Mouse (Mus musculus): Measurements from ENCODE around the gene Oxsr1. TPM values are rescaled to one million over a fixed set of nuclear protein-coding genes. Genes with fewer than 3 reads are reported as not detected.
"Not testable (repeated sequence)": the region's sequence is repeated elsewhere in the genome, so short reads cannot be mapped to it uniquely, and the experiment has no call there.

Gene Oxsr1
- polyA plus RNA-seq, 1 experiment from 2014 or later, result 11.9 TPM

GRCm38 (mm10) chr9:119305863-119306262, 16.4 kb downstream of the Oxsr1 start:
- no peak for ATAC-seq (ENCODE audit: low FRiP score, low read depth)
- H3K27ac ChIP-seq, result no peak overlapping the region
- WGBS, result 91% methylated on average over 7 of the region's 7 CpGs

GRCm38 (mm10) chr9:119298563-119298962, 23.7 kb downstream of the Oxsr1 start:
- 86% methylated on average over 3 of the region's 3 CpGs for WGBS
- Histone ChIP-seq H3K36me3 (peaks cover 26% of the 10 kb centered on the region), H3K27me3 (no peaks in the 10 kb centered on the region), H3K4me3 (no peak overlapping the region), H3K27ac (no peak overlapping the region), H3K4me2 (replicated peaks) (no peak overlapping the region), H3K9ac (no peak overlapping the region), H3K9me3 (no peaks in the 10 kb centered on the region), H3K4me1 (no peaks in the 10 kb centered on the region)
- no peak for ATAC-seq (ENCODE audit: low FRiP score, low read depth)

More at GRCm38 (mm10) chr9:119305863-119306262, 16.4 kb downstream of the Oxsr1 start:
- Histone ChIP-seq H3K9me3 (no peaks in the 10 kb centered on the region), H3K9ac (no peak overlapping the region), H3K4me3 (no peak overlapping the region), H3K4me1 (no peaks in the 10 kb centered on the region), H3K4me2 (replicated peaks) (no peak overlapping the region), H3K27me3 (no peaks in the 10 kb centered on the region), H3K36me3 (peaks cover 22% of the 10 kb centered on the region)

- H3K9ac ChIP-seq, result no peak overlapping the region
- no peak overlapping the region for H3K4me3 ChIP-seq
- no peaks in the 10 kb centered on the region for H3K9me3 ChIP-seq
- no peak overlapping the region for H3K4me2 ChIP-seq (replicated peaks)
- H3K36me3 ChIP-seq, result peaks cover 25% of the 10 kb centered on the region
- no peak overlapping the region for H3K27ac ChIP-seq
- H3K27me3 ChIP-seq, result no peaks in the 10 kb centered on the region
- no peak for ATAC-seq (ENCODE audit: low FRiP score, low read depth)
- H3K4me1 ChIP-seq, result no peaks in the 10 kb centered on the region
- WGBS, result 85% methylated on average over 6 of the region's 6 CpGs
Observed at GRCm38 (mm10) chr9:119297696-119298095, 24.5 kb downstream of the Oxsr1 start.

- WGBS, result 86% methylated on average over 3 of the region's 3 CpGs
- ATAC-seq (ENCODE audit: low FRiP score, low read depth), result no peak
Observed at GRCm38 (mm10) chr9:119290791-119291190, 31.4 kb downstream of the Oxsr1 start.

GRCm38 (mm10) chr9:119280894-119281682, 41.1 kb downstream of the Oxsr1 start:
- no peak for ATAC-seq (ENCODE audit: low FRiP score, low read depth)
- no peaks in the 10 kb centered on the region for H3K27me3 ChIP-seq
- H3K27ac ChIP-seq, result no peak overlapping the region
- H3K4me1 ChIP-seq, result no peaks in the 10 kb centered on the region
- peaks cover 39% of the 10 kb centered on the region for H3K36me3 ChIP-seq
- 87% methylated on average over 5 of the region's 5 CpGs for WGBS
- H3K4me3 ChIP-seq, result no peak overlapping the region
- no peaks in the 10 kb centered on the region for H3K9me3 ChIP-seq
- no peak overlapping the region for H3K4me2 ChIP-seq (replicated peaks)
- H3K9ac ChIP-seq, result no peak overlapping the region

More at GRCm38 (mm10) chr9:119290791-119291190, 31.4 kb downstream of the Oxsr1 start:
- H3K27ac ChIP-seq, result no peak overlapping the region
- no peaks in the 10 kb centered on the region for H3K4me1 ChIP-seq
- peaks cover 24% of the 10 kb centered on the region for H3K36me3 ChIP-seq
- no peak overlapping the region for H3K9ac ChIP-seq
- no peaks in the 10 kb centered on the region for H3K27me3 ChIP-seq
- no peak overlapping the region for H3K4me3 ChIP-seq
- H3K4me2 ChIP-seq (replicated peaks), result no peak overlapping the region
- H3K9me3 ChIP-seq, result no peaks in the 10 kb centered on the region

GRCm38 (mm10) chr9:119278031-119278430, 44.2 kb downstream of the Oxsr1 start:
- 96% methylated on average over 5 of the region's 5 CpGs for WGBS
- H3K27ac ChIP-seq, result no peak overlapping the region
- H3K36me3 ChIP-seq, result peaks cover 31% of the 10 kb centered on the region
- no peaks in the 10 kb centered on the region for H3K9me3 ChIP-seq
- H3K27me3 ChIP-seq, result no peaks in the 10 kb centered on the region
- no peak overlapping the region for H3K9ac ChIP-seq
- no peak for ATAC-seq (ENCODE audit: low FRiP score, low read depth)
- no peaks in the 10 kb centered on the region for H3K4me1 ChIP-seq
- H3K4me3 ChIP-seq, result no peak overlapping the region
- no peak overlapping the region for H3K4me2 ChIP-seq (replicated peaks)

- H3K4me1 ChIP-seq, result no peaks in the 10 kb centered on the region
- no peak for ATAC-seq (ENCODE audit: low FRiP score, low read depth)
- no peak overlapping the region for H3K27ac ChIP-seq
- H3K4me3 ChIP-seq, result no peak overlapping the region
- H3K4me2 ChIP-seq (replicated peaks), result no peak overlapping the region
- WGBS, result 79% methylated on average over 7 of the region's 7 CpGs
- no peaks in the 10 kb centered on the region for H3K9me3 ChIP-seq
- H3K27me3 ChIP-seq, result no peaks in the 10 kb centered on the region
- peaks cover 22% of the 10 kb centered on the region for H3K36me3 ChIP-seq
- H3K9ac ChIP-seq, result no peak overlapping the region; the same call in 1 of the 2 replicates
Observed at GRCm38 (mm10) chr9:119276321-119276720, 45.9 kb downstream of the Oxsr1 start.

- H3K27me3 ChIP-seq; H3K9me3 ChIP-seq; H3K4me3 ChIP-seq; H3K4me1 ChIP-seq; H3K27ac ChIP-seq; H3K9ac ChIP-seq; ATAC-seq (ENCODE audit: low FRiP score, low read depth); H3K4me2 ChIP-seq (replicated peaks): not testable (repeated sequence)
- H3K36me3 ChIP-seq, result peaks cover 12% of the 10 kb centered on the region
- WGBS, result 87% methylated on average over 5 of the region's 5 CpGs
Observed at GRCm38 (mm10) chr9:119274814-119275213, 47.4 kb downstream of the Oxsr1 start.

GRCm38 (mm10) chr9:119271496-119271895, 50.7 kb downstream of the Oxsr1 start:
- Histone ChIP-seq H3K9ac (no peak overlapping the region), H3K4me2 (replicated peaks) (no peak overlapping the region), H3K4me1 (no peaks in the 10 kb centered on the region), H3K36me3 (peaks cover 26% of the 10 kb centered on the region), H3K9me3 (no peaks in the 10 kb centered on the region), H3K4me3 (no peak overlapping the region), H3K27ac (no peak overlapping the region), H3K27me3 (no peaks in the 10 kb centered on the region)
- no peak for ATAC-seq (ENCODE audit: low FRiP score, low read depth)
- WGBS, result 69% methylated on average over 4 of the region's 4 CpGs

GRCm38 (mm10) chr9:119268588-119269145, 53.6 kb downstream of the Oxsr1 start:
- H3K4me1 ChIP-seq, result no peaks in the 10 kb centered on the region
- peaks cover 44% of the 10 kb centered on the region for H3K36me3 ChIP-seq
- H3K9me3 ChIP-seq, result no peaks in the 10 kb centered on the region
- no peak overlapping the region for H3K4me2 ChIP-seq (replicated peaks)
- H3K4me3 ChIP-seq, result no peak overlapping the region
- WGBS, result 95% methylated on average over 11 of the region's 11 CpGs
- ATAC-seq (ENCODE audit: low FRiP score, low read depth), result no peak
- H3K27me3 ChIP-seq, result no peaks in the 10 kb centered on the region
- H3K9ac ChIP-seq, result no peak overlapping the region
- H3K27ac ChIP-seq, result no peak overlapping the region

GRCm38 (mm10) chr9:119268120-119268519, 54.1 kb downstream of the Oxsr1 start:
- no peak for ATAC-seq (ENCODE audit: low FRiP score, low read depth)
- 83% methylated on average over 6 of the region's 6 CpGs for WGBS
- H3K4me2 ChIP-seq (replicated peaks), result no peak overlapping the region
- H3K4me1 ChIP-seq, result no peaks in the 10 kb centered on the region
- H3K27ac ChIP-seq, result no peak overlapping the region
- no peak overlapping the region for H3K4me3 ChIP-seq
- no peak overlapping the region for H3K9ac ChIP-seq
- H3K36me3 ChIP-seq, result peaks cover 46% of the 10 kb centered on the region
- no peaks in the 10 kb centered on the region for H3K9me3 ChIP-seq
- H3K27me3 ChIP-seq, result no peaks in the 10 kb centered on the region

- H3K27ac ChIP-seq; H3K27me3 ChIP-seq; H3K4me2 ChIP-seq (replicated peaks); H3K9me3 ChIP-seq; ATAC-seq (ENCODE audit: low FRiP score, low read depth); H3K4me3 ChIP-seq; H3K4me1 ChIP-seq; H3K9ac ChIP-seq: not testable (repeated sequence)
- 93% methylated on average over 5 of the region's 5 CpGs for WGBS
- peaks cover 58% of the 10 kb centered on the region for H3K36me3 ChIP-seq
Observed at GRCm38 (mm10) chr9:119266121-119266395, 56.2 kb downstream of the Oxsr1 start.

Data from limb, embryonic 13.5 days (tissue).